Mouse (Mus musculus) midbrain, embryonic 16.5 days (tissue): ENCODE measurements around the gene Tbc1d13. TPM values are rescaled to one million over a fixed set of nuclear protein-coding genes. Genes with fewer than 3 reads are reported as not detected.

Experiments used
- ATAC-seq: fragments of 200-750 bp; cut with Nextera tagmentation; 2 replicates; pipeline ENCODE4 v1.8.0; 2017; ENCODE audit warnings: moderate TSS enrichment
- H3K27ac ChIP-seq: fragments of 300-500 bp; sonication (generic); 2 replicates; pipeline ENCODE4 v1.5.1; 2014; ENCODE audit warnings: mild to moderate bottlenecking, low read length, mixed read lengths
- H3K27me3 ChIP-seq: fragments of 300-500 bp; sonication (generic); 2 replicates; pipeline ENCODE4 v1.6.1; 2014; ENCODE audit warnings: low read depth, low read length, mixed read lengths; ENCODE audit not compliant: control insufficient read depth, insufficient read depth
- H3K36me3 ChIP-seq: fragments of 300-500 bp; sonication (generic); 2 replicates; pipeline ENCODE4 v1.6.1; 2014; ENCODE audit warnings: mild to moderate bottlenecking, low read length, moderate library complexity, mixed read lengths; ENCODE audit not compliant: control insufficient read depth, insufficient read depth
- H3K4me1 ChIP-seq: fragments of 300-500 bp; sonication (generic); 2 replicates; pipeline ENCODE4 v1.6.1; 2014; ENCODE audit warnings: mild to moderate bottlenecking, low read length, mixed read lengths; ENCODE audit not compliant: control insufficient read depth, insufficient read depth
- H3K4me2 ChIP-seq: fragments of 300-500 bp; sonication (generic); 2 replicates; pipeline ENCODE4 v1.6.1; 2014; ENCODE audit warnings: mild to moderate bottlenecking, low read length, mixed read lengths
- H3K4me3 ChIP-seq: fragments of 300-500 bp; sonication (generic); 2 replicates; pipeline ENCODE4 v1.5.1; 2014; ENCODE audit warnings: low read depth, mild to moderate bottlenecking, low read length, moderate library complexity, mixed read lengths
- H3K9ac ChIP-seq: fragments of 300-500 bp; sonication (generic); 2 replicates; pipeline ENCODE4 v1.6.1; 2014; ENCODE audit warnings: low read depth, low read length, mixed read lengths
- H3K9me3 ChIP-seq: fragments of 300-500 bp; sonication (generic); replicated peaks from 2 replicates; pipeline ENCODE4 v1.6.1; 2014; ENCODE audit warnings: mild to moderate bottlenecking, low read length, mixed read lengths; ENCODE audit not compliant: control insufficient read depth, poor library complexity, severe bottlenecking
- WGBS: fragments of 180-500 bp; shearing (Covaris S2); extraction: QIAGEN DNeasy Blood & Tissue Kit; methylation state at CpG from one replicate; pipeline ENCODE4 v1.1.7; 2014; 5-methylcytosine and 5-hydroxymethylcytosine counted together
- polyA plus RNA-seq: library from polyadenylated mRNA; unstranded; fragments of >200 nt; fragmentation: Nextera tagmentation; extraction: Ambion mirVana; gene quantifications from 2 replicates; pipeline ENCODE4 v1.2.1, GENCODE M21; 2015

Gene Tbc1d13
- polyA plus RNA-seq, 1 experiment from 2014 or later: 11.8 TPM

- Histone ChIP-seq H3K4me1 (peaks cover 12% of the 10 kb centered on the region), H3K27ac (no peak overlapping the region), H3K4me2 (no peak overlapping the region), H3K4me3 (no peak overlapping the region), H3K9me3 (no peaks in the 10 kb centered on the region), H3K27me3 (no peaks in the 10 kb centered on the region), H3K9ac (no peak overlapping the region), H3K36me3 (peaks cover 8% of the 10 kb centered on the region; the same call in 1 of the 2 replicates)
- 85% methylated on average over 2 of the region's 2 CpGs for WGBS
- no peak for ATAC-seq
These were observed 37.5 kb upstream of the Tbc1d13 start for GRCm38 (mm10) chr2:30095882-30096527.

GRCm38 (mm10) chr2:30100214-30100613, 33.3 kb upstream of the Tbc1d13 start:
- no peak for ATAC-seq
- Histone ChIP-seq H3K4me2 (no peak overlapping the region), H3K4me1 (no peaks in the 10 kb centered on the region), H3K9me3 (no peaks in the 10 kb centered on the region), H3K27ac (no peak overlapping the region), H3K36me3 (peaks cover 21% of the 10 kb centered on the region), H3K9ac (no peak overlapping the region), H3K4me3 (no peak overlapping the region), H3K27me3 (no peaks in the 10 kb centered on the region)
- WGBS: 82% methylated on average over 4 of the region's 4 CpGs

- no peak overlapping the region for H3K4me3 ChIP-seq
- no peaks in the 10 kb centered on the region for H3K4me1 ChIP-seq
- no peak for ATAC-seq
- no peak overlapping the region for H3K27ac ChIP-seq
- H3K27me3 ChIP-seq: no peaks in the 10 kb centered on the region
- no peak overlapping the region for H3K4me2 ChIP-seq
- H3K36me3 ChIP-seq: peaks cover 45% of the 10 kb centered on the region
- no peak overlapping the region for H3K9ac ChIP-seq
- H3K9me3 ChIP-seq: no peaks in the 10 kb centered on the region
These were observed 27.2 kb upstream of the Tbc1d13 start for GRCm38 (mm10) chr2:30106364-30106763.

DNA sequence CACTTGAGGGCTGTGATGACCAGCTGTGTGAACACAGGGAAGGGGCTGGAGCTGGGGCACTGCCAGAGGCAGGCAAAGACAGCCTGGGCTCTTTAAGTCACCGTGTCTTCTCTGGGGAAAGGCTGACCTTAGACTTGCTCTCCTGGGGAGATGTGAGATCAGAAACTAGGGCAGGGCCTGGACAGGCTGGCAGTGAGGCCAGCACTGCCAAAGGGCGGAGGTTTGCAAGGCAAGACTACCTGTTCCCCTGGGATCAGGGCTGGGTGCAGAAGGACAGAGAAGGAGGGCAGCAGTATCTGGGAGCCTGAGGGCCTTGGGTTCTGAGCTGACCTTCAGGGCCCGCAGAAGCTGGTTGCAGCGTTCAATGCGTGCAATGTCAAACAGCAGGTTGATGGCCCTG, 25.9 kb upstream of the Tbc1d13 start:
- H3K4me3 ChIP-seq: no peak overlapping the region
- no peak overlapping the region for H3K4me2 ChIP-seq
- no peaks in the 10 kb centered on the region for H3K4me1 ChIP-seq
- no peak overlapping the region for H3K27ac ChIP-seq
- ATAC-seq: no peak
- WGBS: 95% methylated on average over 5 of the region's 5 CpGs
- no peaks in the 10 kb centered on the region for H3K9me3 ChIP-seq
- peaks cover 52% of the 10 kb centered on the region for H3K36me3 ChIP-seq
- H3K9ac ChIP-seq: no peak overlapping the region
- no peaks in the 10 kb centered on the region for H3K27me3 ChIP-seq

DNA sequence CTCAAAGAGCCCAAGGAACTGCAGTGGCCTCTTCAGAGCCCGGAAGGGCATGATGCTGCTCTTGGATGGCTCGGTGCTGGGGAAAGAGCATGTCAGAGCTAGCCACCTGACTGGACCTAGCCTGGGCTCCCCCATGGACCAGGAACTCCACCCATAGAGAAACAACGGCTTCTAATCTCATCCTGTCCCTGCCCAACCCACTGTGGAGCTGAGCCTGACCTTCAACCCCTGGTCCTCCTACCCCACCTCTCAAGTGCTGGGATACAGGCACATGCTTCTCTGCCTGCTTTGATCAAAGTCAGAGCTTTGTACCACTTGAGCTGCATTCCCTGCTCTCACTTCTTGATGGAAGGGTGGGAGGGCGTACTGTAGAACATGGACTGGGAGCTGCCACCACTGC, 25.3 kb upstream of the Tbc1d13 start:
- no peak for ATAC-seq
- Histone ChIP-seq H3K4me1 (no peaks in the 10 kb centered on the region), H3K4me2 (no peak overlapping the region), H3K9ac (no peak overlapping the region), H3K27me3 (no peaks in the 10 kb centered on the region), H3K36me3 (peaks cover 51% of the 10 kb centered on the region), H3K27ac (no peak overlapping the region), H3K9me3 (no peaks in the 10 kb centered on the region), H3K4me3 (no peak overlapping the region)
- 95% methylated on average over 4 of the region's 4 CpGs for whole genome bisulfite sequencing

- no peaks in the 10 kb centered on the region for H3K27me3 ChIP-seq
- ATAC-seq: no peak
- H3K4me1 ChIP-seq: no peaks in the 10 kb centered on the region
- H3K4me2 ChIP-seq: no peak overlapping the region
- 98% methylated on average over 2 of the region's 2 CpGs for WGBS
- H3K9ac ChIP-seq: no peak overlapping the region
- H3K9me3 ChIP-seq: no peaks in the 10 kb centered on the region
- H3K4me3 ChIP-seq: no peak overlapping the region
- no peak overlapping the region for H3K27ac ChIP-seq
- H3K36me3 ChIP-seq: peaks cover 45% of the 10 kb centered on the region
These were observed 22.0 kb upstream of the Tbc1d13 start for GRCm38 (mm10) chr2:30111500-30111899.

- H3K36me3 ChIP-seq: peaks cover 40% of the 10 kb centered on the region
- no peaks in the 10 kb centered on the region for H3K9me3 ChIP-seq
- ATAC-seq: no peak
- no peak overlapping the region for H3K9ac ChIP-seq
- 93% methylated on average over 5 of the region's 5 CpGs for WGBS
- H3K4me3 ChIP-seq: no peak overlapping the region
- no peaks in the 10 kb centered on the region for H3K4me1 ChIP-seq
- no peaks in the 10 kb centered on the region for H3K27me3 ChIP-seq
- H3K27ac ChIP-seq: no peak overlapping the region
- no peak overlapping the region for H3K4me2 ChIP-seq
These were observed 21.0 kb upstream of the Tbc1d13 start for GRCm38 (mm10) chr2:30112564-30112963.

GRCm38 (mm10) chr2:30119641-30120051, 13.9 kb upstream of the Tbc1d13 start:
- no peak overlapping the region for H3K4me3 ChIP-seq
- peak overlapping the region; percentile 52; the same call in 1 of the 2 replicates for H3K27ac ChIP-seq
- peaks cover 2% of the 10 kb centered on the region; the same call in 1 of the 2 replicates for H3K36me3 ChIP-seq
- WGBS: 10% methylated on average over 6 of the region's 6 CpGs
- no peaks in the 10 kb centered on the region for H3K27me3 ChIP-seq
- H3K4me2 ChIP-seq: no peak overlapping the region
- ATAC-seq: no peak
- H3K9me3 ChIP-seq: no peaks in the 10 kb centered on the region
- no peak overlapping the region for H3K9ac ChIP-seq
- peaks cover 28% of the 10 kb centered on the region for H3K4me1 ChIP-seq

DNA sequence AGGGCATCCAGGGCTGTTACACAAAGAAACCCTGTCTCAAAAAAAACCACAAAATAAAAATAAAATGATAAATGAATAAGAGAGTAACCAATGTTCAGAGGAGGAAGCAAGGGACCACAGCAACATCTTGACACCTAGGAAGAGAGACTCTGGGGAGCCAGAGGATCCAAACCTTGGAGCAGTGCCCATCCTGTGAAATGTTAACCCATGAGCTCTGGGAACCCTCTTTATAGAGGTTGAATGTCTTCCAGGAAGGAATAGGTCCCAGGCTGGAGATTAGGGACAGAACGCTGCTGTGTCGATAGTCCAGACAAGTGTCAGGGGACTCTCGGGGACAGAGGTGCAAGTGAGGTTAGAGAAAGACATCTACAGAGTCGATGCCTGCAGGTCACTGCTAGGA, 13.3 kb upstream of the Tbc1d13 start:
- no peak for ATAC-seq
- H3K4me2 ChIP-seq: no peak overlapping the region
- H3K4me1 ChIP-seq: peaks cover 34% of the 10 kb centered on the region
- peak overlapping the region; percentile 52; the same call in 1 of the 2 replicates for H3K27ac ChIP-seq
- peak overlapping the region; percentile 31; the same call in 1 of the 2 replicates for H3K9ac ChIP-seq
- H3K9me3 ChIP-seq: no peaks in the 10 kb centered on the region
- no peak overlapping the region for H3K4me3 ChIP-seq
- 70% methylated on average over 4 of the region's 4 CpGs for WGBS
- no peaks in the 10 kb centered on the region for H3K27me3 ChIP-seq
- H3K36me3 ChIP-seq: peaks cover 2% of the 10 kb centered on the region; the same call in 1 of the 2 replicates
